Mouse (Mus musculus): ENCODE data around the gene Rnd2.

- TF ChIP-seq CTCF (IDR thresholded peaks at IDR 0.05; ENCODE audit: control insufficient read depth, insufficient read depth, low read length) = no peak
- TF ChIP-seq POLR2A (IDR thresholded peaks at IDR 0.05; ENCODE audit: borderline replicate concordance, control insufficient read depth, low read depth, low read length) = no peak
Observed at GRCm38 (mm10) chr11:101464211-101465100, at the start of gene Rnd2.

Measured in bone marrow, adult 2 months (tissue).